Mouse (Mus musculus) ZHBTc4 (cell line): ENCODE measurements around the gene Brcc3.

Source experiments
- DNase-seq: peaks from one replicate; pipeline ENCODE4 v3.0.0-alpha.2; 2011; ENCODE audit warnings: low read depth, low spot score

The Brcc3 gene

DNA sequence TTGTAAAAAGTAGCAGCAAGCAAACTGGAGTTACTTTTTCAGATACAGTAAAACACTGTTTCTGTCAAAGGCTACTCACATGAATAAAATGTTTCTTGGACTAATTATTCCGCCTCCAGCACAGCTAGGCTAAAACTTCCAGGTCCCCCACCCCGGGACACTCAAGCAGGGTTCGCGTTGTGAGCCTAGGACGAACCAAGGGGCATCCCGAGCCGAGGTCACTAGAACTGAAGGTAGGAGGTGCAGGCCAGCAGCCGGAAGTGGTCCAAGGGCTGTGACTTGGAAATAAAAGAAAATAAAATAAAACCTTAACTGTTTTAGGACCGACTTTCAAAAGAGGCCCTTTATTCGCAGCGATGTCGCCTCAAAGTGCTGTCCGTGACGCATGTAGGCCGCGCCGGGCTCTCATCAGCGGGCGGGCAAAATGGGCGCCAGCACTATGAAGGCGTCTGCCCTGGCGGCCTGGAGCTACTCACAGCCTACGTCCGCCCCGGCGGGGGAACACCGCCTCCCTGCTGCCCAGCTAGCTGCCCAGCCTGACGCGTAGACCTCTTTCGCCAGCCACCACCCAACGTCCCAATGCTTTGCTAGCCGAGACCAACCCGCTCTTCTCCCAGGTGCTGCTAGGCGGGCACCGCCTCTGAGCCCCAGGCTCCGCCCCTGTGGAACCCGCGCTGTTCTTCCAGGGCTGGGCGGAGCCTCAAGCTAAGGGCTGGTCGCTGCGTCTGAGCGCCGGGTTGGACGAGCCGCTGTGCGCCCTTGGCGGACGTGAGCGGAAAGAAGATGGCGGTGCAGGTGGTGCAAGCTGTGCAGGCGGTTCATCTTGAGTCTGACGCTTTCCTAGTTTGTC lies at the start of gene Brcc3, which contains the start of the genes Cmc4 and Mtcp1:
Brcc3 (plus strand) TSS at position 693 of the 850 bp plus-strand sequence.
Cmc4 (minus strand) TSS at position 649 of the 850 bp plus-strand sequence.
Mtcp1 (minus strand) TSS at position 653 of the 850 bp plus-strand sequence.
- DNase-seq, result peak; percentile 94

GRCm38 (mm10) chrX:75370197-75370596 lies 46.2 kb upstream of the Brcc3 start:
- no peak for DNase-seq

GRCm38 (mm10) chrX:75372666-75373425 lies 43.6 kb upstream of the Brcc3 start:
- no peak for DNase-seq

DNA sequence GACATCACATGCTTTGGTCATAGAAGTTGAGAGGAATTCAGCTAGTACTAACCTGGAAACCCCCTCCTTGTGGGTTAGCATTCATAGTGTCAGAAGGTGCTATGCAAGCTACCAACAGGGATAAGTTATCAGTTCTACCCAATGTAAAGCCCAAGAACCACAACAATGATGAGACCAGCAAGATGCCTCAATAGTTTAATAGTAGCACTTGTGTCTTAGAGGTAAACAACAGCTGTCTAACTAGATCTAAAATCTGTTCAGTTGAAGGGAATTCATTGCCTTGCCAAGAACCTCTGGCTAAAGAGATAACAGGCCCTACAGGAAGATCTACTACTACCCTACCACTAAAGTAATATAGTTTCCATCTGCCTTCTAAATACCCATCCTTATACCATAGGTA lies 39.6 kb upstream of the Brcc3 start:
- no peak for DNase-seq

DNA sequence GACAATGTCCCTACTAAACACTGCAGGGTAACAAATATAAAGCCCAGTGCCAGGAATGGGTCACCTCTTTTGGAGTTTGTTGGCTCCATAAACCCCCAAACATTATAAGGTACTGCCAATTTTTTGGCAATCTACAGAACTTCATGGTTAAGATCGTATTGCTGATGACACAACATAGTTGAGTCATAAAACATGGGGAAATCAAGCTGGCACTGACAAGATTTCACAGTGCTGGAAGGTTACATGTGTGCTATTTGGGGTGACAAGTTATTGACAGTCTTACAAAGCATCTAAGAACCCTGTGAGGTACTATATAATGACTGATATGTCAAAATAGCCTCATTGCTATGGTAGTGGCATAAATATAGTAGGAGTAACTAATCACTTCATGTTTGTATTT lies 35.3 kb upstream of the Brcc3 start:
- DNase-seq, result no peak

GRCm38 (mm10) chrX:75381699-75382098 lies 34.7 kb upstream of the Brcc3 start:
- DNase-seq, result no peak

DNA sequence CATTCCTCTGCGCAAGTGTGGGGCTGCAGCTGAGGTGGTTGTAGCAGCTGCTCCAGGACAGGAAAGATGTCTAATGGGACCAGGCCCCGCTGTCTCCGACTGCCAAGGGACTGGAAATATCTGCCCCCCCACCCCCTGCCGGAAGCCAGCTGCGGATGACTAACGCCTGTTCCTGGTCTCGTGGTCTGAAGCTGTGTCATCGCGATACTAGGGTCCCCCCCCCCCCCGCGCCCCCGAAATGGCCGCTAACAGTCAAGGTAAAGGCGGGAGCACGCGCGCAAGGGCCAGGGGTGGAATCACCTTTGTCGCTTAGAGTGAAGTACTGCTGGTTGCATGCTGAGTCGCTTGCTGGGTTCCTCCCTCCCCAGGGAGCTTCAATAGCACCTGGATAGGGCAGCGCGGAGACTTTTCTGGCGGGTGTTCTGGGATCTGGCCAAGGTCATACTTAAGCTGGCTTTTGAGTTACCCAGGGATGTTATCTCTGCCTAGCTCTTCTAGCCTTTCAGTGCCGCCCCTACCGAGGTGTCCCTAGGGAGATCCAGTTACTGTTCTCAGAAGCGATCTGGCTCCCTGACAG lies 34.1 kb upstream of the Brcc3 start, which contains the start of the genes Fundc2 and F8:
Fundc2 (plus strand) TSS at position 205 of the 577 bp plus-strand sequence.
F8 (minus strand) TSS at position 421 of the 577 bp plus-strand sequence.
- DNase-seq, result peak; percentile 86

- DNase-seq, result no peak
These were observed 17.0 kb upstream of the Brcc3 start for GRCm38 (mm10) chrX:75399471-75399870.

DNA sequence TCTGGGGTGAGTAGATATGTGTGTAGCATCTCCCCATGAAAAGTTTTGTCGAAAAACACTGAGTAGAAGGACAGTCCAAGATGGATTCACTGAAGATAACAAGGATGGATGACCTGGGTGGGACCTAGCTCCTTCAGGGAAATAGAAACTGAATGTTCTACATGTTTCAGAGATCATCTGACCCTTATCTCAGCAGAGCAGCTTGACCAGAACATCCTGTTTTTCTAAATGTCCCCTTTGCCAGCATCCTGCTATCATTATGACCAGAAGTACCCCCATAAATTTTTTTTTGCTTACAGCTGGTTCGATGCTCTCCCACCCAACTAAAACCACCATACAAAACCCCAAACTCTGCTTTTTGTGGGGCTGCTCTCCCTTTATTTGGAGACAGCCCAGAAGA lies 13.8 kb upstream of the Brcc3 start:
- DNase-seq, result no peak

GRCm38 (mm10) chrX:75403350-75403749 lies 13.1 kb upstream of the Brcc3 start:
- DNase-seq, result no peak

GRCm38 (mm10) chrX:75409711-75410110 lies 6.7 kb upstream of the Brcc3 start:
- no peak for DNase-seq

DNA sequence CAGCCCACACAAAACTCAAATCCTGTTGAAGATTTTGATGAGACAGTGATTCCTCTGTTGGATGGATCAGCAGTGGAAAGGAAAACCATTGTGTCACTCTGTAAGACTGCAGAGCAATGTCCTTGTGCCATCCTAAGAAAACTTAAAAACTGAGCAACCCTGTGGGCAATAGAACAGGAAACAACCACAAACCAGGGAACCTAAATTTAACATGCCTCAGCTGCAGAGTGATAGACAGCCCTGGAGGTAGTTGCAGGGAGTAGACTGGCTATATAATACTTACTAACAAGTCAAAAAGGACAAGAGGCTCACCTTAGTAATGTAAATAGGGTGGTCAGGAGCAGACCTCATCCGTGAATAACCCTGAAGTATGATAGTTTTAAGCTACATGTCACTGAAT lies 38.2 kb downstream of the Brcc3 start:
- DNase-seq, result no peak

GRCm38 (mm10) chrX:75475182-75475644 lies 58.8 kb downstream of the Brcc3 start:
- DNase-seq, result peak; percentile 45

- DNase-seq, result no peak
These were observed 73.5 kb downstream of the Brcc3 start for GRCm38 (mm10) chrX:75489886-75490285.
